Mouse (Mus musculus) midbrain, postnatal 0 days (tissue): Measurements from ENCODE around the gene Pigf. TPM values are rescaled to one million over a fixed set of nuclear protein-coding genes. Genes with fewer than 3 reads are reported as not detected.

Experiments used
- ATAC-seq: fragments of 200-750 bp; cut with Nextera tagmentation; 2 replicates; pipeline ENCODE4 v1.8.0; 2017; ENCODE audit warnings: moderate number of reproducible peaks, mild to moderate bottlenecking, moderate TSS enrichment, moderate library complexity; ENCODE audit not compliant: low FRiP score
- DNase-seq: peaks from one replicate; pipeline ENCODE4 v3.0.0-alpha.2; 2015; ENCODE audit warnings: low spot score
- H3K27ac ChIP-seq: fragments of 300-500 bp; sonication (generic); 2 replicates; pipeline ENCODE4 v1.5.1; 2014; ENCODE audit warnings: low read depth, mild to moderate bottlenecking, low read length, mixed read lengths
- H3K27me3 ChIP-seq: fragments of 300-500 bp; sonication (generic); 2 replicates; pipeline ENCODE4 v1.6.1; 2014; ENCODE audit warnings: low read length, control low read depth, mixed read lengths; ENCODE audit not compliant: insufficient read depth
- H3K36me3 ChIP-seq: fragments of 300-500 bp; sonication (generic); 2 replicates; pipeline ENCODE4 v1.6.1; 2014; ENCODE audit warnings: low read length, control low read depth, mixed read lengths; ENCODE audit not compliant: insufficient read depth
- H3K4me1 ChIP-seq: fragments of 300-500 bp; sonication (generic); 2 replicates; pipeline ENCODE4 v1.6.1; 2014; ENCODE audit warnings: mild to moderate bottlenecking, control low read depth, antibody characterized with exemption, low read length, mixed read lengths; ENCODE audit not compliant: insufficient read depth
- H3K4me2 ChIP-seq: fragments of 300-500 bp; sonication (generic); 2 replicates; pipeline ENCODE4 v1.6.1; 2014; ENCODE audit warnings: low read depth, mild to moderate bottlenecking, low read length, mixed read lengths; ENCODE audit not compliant: poor library complexity, severe bottlenecking
- H3K4me3 ChIP-seq: fragments of 300-500 bp; sonication (generic); 2 replicates; pipeline ENCODE4 v1.5.1; 2014; ENCODE audit warnings: low read depth, mild to moderate bottlenecking, low read length, moderate library complexity
- H3K9ac ChIP-seq: fragments of 300-500 bp; sonication (generic); replicated peaks from 2 replicates; pipeline ENCODE4 v1.6.1; 2014; ENCODE audit warnings: mild to moderate bottlenecking, low read length, moderate library complexity, mixed read lengths; ENCODE audit not compliant: poor library complexity, severe bottlenecking
- H3K9me3 ChIP-seq: fragments of 300-500 bp; sonication (generic); 2 replicates; pipeline ENCODE4 v1.6.1; 2016; ENCODE audit warnings: low read length, control low read depth
- CTCF ChIP-seq: IDR thresholded peaks from 2 replicates; pipeline ENCODE4 v1.5.1; 2016; ENCODE audit warnings: antibody characterized with exemption, mild to moderate bottlenecking
- WGBS: fragments of 180-500 bp; shearing (Covaris S2); extraction: QIAGEN DNeasy Blood & Tissue Kit; methylation state at CpG from one replicate; pipeline ENCODE4 v1.1.7; 2014; 5-methylcytosine and 5-hydroxymethylcytosine counted together
- polyA plus RNA-seq: library from polyadenylated mRNA; unstranded; fragments of >200 nt; fragmentation: Nextera tagmentation; extraction: Ambion mirVana; gene quantifications from 2 replicates; pipeline ENCODE4 v1.2.1, GENCODE M21; 2015
- total RNA-seq: library from RNA; depleted of rRNA; stranded (reverse); fragments of >200 nt; gene quantifications from 2 replicates; pipeline ENCODE4 v1.2.3, GENCODE M21; 2014

Pigf gene
- total and polyA plus RNA-seq, 2 experiments from 2014 or later = 21.6 to 31.3 TPM

- TF ChIP-seq CTCF = peak; percentile 19
- Histone ChIP-seq H3K4me2 (no peak overlapping the region), H3K36me3 (no peaks in the 10 kb centered on the region), H3K9me3 (no peaks in the 10 kb centered on the region), H3K27me3 (no peaks in the 10 kb centered on the region), H3K9ac (no peak overlapping the region), H3K27ac (no peak overlapping the region), H3K4me1 (0 out of 2 replicates have a peak, but pooled peaks cover 2% of the 10 kb centered on the region), H3K4me3 (no peak overlapping the region)
- ATAC-seq = no peak
- no peak for DNase-seq
- 54% methylated on average over 5 of the region's 5 CpGs for WGBS
Measured at GRCm38 (mm10) chr17:86988161-86988560, 37.0 kb downstream of the Pigf start.

DNA sequence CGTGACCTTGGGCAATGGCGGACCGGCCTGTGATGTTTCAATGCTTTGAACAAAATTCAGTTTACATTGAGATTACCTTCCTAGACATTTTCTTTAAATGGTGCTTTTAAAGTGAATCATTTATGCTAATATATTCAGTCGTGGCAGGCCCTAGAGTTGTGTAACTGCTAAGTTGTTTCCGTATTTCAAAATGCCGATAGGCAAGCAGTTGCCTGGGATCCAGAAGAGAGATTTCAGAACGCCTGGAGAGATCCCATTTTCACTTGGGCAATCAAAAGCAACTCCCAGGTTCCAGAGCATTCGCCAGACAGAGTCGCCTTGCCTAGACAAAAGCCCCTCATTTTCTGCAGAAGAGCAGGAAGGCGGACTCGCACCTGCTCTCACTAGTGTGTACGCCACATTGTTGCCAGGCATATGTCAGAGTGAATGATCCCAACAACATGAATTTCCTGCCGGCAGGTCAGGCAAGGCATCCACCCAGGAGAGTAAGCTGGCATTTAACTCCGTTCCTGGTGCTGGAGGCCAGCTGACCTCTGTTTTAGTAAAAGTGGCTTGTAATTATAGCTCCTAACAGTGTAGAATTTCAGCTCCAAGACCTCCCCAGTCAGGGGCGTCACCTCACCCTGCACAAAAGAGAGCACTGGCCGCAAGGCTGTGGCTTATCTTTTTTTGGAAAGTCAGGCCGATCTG is 38.6 kb downstream of the Pigf start:
- ATAC-seq (0 out of 2 replicates have a peak, but pooled peaks have one; percentile 10), DNase-seq (peak; percentile 52)
- Histone ChIP-seq H3K9me3 (no peaks in the 10 kb centered on the region), H3K27ac (peak overlapping the region; percentile 14; the same call in 1 of the 2 replicates), H3K4me2 (0 out of 2 replicates have a peak overlapping the region, but pooled peaks have one; percentile 12), H3K9ac (0 out of 2 replicates have a peak overlapping the region, but pooled peaks have one; percentile 24), H3K27me3 (no peaks in the 10 kb centered on the region), H3K36me3 (no peaks in the 10 kb centered on the region), H3K4me1 (0 out of 2 replicates have a peak, but pooled peaks cover 2% of the 10 kb centered on the region), H3K4me3 (no peak overlapping the region)
- TF ChIP-seq CTCF = no peak
- 26% methylated on average over 17 of the region's 17 CpGs for WGBS

GRCm38 (mm10) chr17:86982497-86982896 is 42.7 kb downstream of the Pigf start:
- Histone ChIP-seq H3K4me3 (no peak overlapping the region), H3K4me1 (0 out of 2 replicates have a peak, but pooled peaks cover 2% of the 10 kb centered on the region), H3K9me3 (no peaks in the 10 kb centered on the region), H3K27me3 (no peaks in the 10 kb centered on the region), H3K36me3 (no peaks in the 10 kb centered on the region), H3K4me2 (no peak overlapping the region), H3K9ac (no peak overlapping the region), H3K27ac (no peak overlapping the region)
- no peak for TF ChIP-seq CTCF
- WGBS = 65% methylated on average over 9 of the region's 9 CpGs
- DNase-seq (no peak), ATAC-seq (no peak)

DNA sequence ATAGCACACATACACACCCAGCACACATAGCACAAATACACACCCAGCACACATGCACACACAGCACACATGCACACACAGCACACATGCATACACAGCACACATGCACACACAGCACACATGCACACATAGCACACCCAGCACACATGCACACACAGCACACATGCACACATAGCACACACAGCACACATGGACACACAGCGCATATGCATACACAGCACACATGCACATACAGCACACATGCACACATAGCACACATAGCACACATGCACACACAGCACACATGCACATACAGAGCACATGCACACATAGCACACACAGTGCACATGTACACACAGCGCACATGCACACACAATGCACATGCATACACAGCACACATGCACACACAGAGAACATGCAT is 43.5 kb downstream of the Pigf start:
- Histone ChIP-seq H3K4me1 (0 out of 2 replicates have a peak, but pooled peaks cover 2% of the 10 kb centered on the region), H3K4me2 (no peak overlapping the region), H3K9me3 (no peaks in the 10 kb centered on the region), H3K9ac (no peak overlapping the region), H3K4me3 (no peak overlapping the region), H3K27me3 (no peaks in the 10 kb centered on the region), H3K36me3 (no peaks in the 10 kb centered on the region), H3K27ac (no peak overlapping the region)
- no peak for DNase-seq
- ATAC-seq = no peak
- 100% methylated on average over 2 of the region's 2 CpGs for WGBS
- no peak for TF ChIP-seq CTCF

GRCm38 (mm10) chr17:86981205-86981604 is 44.0 kb downstream of the Pigf start:
- TF ChIP-seq CTCF = no peak
- ATAC-seq (no peak), DNase-seq (no peak)
- H3K36me3 ChIP-seq = no peaks in the 10 kb centered on the region
- 100% methylated on average over 1 of the region's 1 CpGs for WGBS
- H3K4me2 ChIP-seq = no peak overlapping the region
- no peak overlapping the region for H3K9ac ChIP-seq
- 0 out of 2 replicates have a peak, but pooled peaks cover 2% of the 10 kb centered on the region for H3K4me1 ChIP-seq
- H3K27me3 ChIP-seq = no peaks in the 10 kb centered on the region
- H3K4me3 ChIP-seq = no peak overlapping the region
- H3K27ac ChIP-seq = no peak overlapping the region
- no peaks in the 10 kb centered on the region for H3K9me3 ChIP-seq

- Histone ChIP-seq H3K4me2 (no peak overlapping the region), H3K36me3 (no peaks in the 10 kb centered on the region), H3K9me3 (no peaks in the 10 kb centered on the region), H3K9ac (no peak overlapping the region), H3K4me3 (no peak overlapping the region), H3K27me3 (no peaks in the 10 kb centered on the region), H3K4me1 (no peaks in the 10 kb centered on the region), H3K27ac (no peak overlapping the region)
- no peak for ATAC-seq
- no peak for DNase-seq
- no peak for TF ChIP-seq CTCF
- 87% methylated on average over 6 of the region's 6 CpGs for WGBS
Measured at GRCm38 (mm10) chr17:86978496-86978895, 46.7 kb downstream of the Pigf start.
